Mouse (Mus musculus): ENCODE measurements at regions not wholly inside any gene's neighbourhood (a gene's known extent, or its start where the extent isn't known, plus 50 kb on each side); places are given as distances from the start of the nearest gene placed in this dataset.

DNA sequence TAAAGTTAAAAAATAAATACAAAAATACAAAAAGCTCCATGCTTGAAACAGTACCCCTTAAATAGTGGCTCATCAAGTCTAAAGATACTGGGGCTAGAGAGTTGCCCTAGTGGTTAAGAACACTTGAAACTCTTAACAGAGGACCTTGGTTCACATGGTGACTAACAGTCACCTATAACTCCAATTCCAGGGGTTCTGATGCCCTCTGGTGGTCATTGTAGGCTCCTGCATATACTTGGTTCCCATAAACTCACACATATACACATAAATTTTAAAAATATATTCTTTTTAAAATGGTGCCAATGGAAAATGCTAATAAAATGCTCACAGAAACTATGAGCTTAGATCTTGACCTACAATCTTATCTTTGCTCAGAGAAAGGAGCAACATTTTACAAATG is 286.4 kb downstream of the Pdcd6ip start:
- no peak for DNase-seq (ENCODE audit: low read depth, low spot score)

DNA sequence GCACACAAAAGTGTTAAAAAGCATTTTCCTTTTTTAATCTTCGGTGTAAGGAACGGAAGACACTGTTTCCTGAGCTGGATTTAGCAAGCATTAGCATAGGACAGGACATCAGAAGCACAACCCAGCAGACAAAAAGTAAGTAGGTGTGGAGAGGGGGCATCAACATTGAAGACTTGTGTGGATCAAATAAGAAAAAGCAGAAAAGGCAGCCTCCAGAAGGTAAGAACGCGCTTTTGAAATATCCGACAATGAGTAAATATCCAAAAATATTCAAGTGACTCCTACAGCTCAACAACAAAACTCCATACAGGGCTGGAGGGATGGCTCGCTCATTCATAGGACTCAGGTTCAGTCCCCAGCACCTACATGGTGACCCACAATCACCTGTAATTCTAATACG is 286.9 kb downstream of the Pdcd6ip start:
- DNase-seq (ENCODE audit: low read depth, low spot score) = no peak

DNA sequence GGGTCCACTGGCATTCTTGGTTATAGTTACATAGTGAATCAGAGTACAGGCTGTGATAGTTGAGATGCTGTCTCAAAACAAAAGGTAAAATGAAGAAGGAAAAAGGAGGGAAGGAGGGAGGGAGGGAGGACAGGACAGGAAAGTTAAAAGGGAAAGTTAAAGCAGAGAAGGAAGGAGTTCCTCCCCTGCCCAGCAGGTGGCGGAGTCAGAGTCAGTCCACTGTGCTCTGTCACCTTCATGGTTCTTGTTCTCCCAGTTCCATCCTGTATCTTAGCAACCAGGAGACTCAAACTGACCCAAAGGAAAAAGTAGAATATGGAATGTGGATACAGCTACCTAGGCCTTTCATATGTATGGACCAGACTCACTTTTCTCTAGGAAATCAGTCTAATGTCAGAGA is 288.3 kb downstream of the Pdcd6ip start:
- no peak for DNase-seq (ENCODE audit: low read depth, low spot score)

DNA sequence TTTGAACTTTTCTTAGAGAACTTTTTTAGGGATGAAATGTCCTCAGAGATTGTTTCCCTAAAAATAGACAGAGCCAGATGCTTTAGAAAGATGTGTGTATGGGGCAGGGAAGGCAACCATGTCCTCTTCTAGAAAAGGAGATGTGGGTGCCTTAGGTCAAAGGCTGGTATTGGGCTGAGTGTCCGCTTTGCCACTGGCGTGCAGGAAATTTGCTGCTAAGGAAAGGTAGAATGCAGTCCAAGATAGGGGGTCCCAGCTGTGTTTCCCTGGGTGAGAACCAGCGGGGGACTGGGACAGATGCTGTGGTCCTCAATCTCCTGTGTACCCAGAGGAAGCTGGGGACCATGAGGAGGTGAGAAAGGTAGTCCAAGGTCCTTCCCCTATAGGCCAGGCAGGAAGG is 291.0 kb downstream of the Pdcd6ip start:
- DNase-seq (ENCODE audit: low read depth, low spot score) = no peak

DNA sequence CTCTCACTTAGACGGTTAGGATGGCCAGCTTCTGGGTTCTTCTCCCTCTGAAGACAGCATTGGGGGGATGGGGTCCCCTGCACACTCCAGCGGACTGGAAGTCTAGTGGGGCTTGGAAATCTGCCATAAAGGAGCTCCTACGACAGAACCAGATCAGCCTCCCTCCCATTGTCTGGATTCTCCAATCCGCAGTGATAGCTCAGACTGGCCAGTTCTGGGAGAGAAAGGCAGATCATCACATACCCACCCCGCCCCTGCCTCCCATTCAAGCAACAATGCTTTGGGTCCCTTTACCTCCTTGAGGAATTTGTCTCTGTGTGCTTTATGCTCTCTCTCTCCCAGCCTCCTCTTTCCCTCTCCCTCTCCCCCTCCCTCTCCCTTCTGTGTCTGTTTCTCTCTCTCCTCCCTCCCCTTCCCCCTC is 292.5 kb downstream of the Pdcd6ip start:
- no peak for DNase-seq (ENCODE audit: low read depth, low spot score)

DNA sequence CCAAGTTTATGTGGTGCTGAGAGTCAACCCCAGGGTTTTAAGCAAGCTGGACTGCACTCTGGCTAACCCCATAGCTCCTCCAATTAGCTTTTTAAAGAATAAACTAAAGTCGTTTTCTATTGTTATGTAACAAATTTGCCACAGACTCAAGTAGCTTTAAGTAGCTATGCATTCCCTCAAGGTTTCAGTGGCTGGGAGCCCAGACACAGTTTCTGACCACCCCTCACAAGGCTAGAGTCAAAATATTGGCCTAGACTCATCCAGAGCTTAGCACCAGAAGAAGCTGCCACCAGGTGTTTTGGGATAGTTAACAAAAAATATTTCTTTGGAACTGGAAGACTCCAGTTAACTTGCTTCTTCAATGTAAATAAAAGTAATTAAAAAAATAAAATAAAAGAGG is 293.4 kb downstream of the Pdcd6ip start:
- DNase-seq (ENCODE audit: low read depth, low spot score) = no peak

DNA sequence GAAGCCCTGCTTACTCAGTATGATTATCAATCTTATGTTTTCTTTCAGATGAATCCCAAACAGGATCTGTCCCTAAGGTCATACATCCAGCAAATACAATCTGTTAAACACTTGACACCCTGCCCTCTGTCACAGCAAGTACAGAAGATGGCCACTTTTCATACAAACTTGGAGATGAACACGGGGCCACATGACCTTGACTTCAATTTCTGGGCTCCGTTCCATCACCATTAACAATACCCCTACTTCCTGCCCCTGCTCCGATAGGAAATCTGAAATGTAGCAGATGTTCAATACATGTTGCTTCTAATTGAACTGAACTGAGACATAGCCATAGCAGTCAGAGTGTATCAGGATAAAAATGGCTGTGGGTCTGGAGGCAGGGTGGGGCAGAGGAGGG is 294.2 kb downstream of the Pdcd6ip start:
- no peak for DNase-seq (ENCODE audit: low read depth, low spot score)

DNA sequence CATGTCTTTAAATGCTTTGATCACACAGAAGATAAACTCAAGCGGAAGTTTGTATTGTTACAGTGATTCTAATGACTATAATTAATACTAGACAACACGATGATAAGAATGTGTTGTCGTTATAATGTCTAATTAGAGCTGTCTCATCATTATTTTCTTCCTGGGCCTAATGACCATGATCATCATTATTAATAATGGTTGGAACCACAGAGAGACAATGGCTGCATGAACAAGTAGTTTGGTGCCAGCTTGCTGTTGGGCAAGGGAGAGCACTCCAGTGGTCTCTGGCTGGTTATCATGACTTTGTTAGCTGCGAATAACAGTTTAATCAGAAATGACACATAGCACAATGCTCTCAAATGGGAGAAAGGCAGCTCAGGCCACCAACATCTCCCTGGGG is 296.4 kb downstream of the Pdcd6ip start:
- DNase-seq (ENCODE audit: low read depth, low spot score) = no peak

DNA sequence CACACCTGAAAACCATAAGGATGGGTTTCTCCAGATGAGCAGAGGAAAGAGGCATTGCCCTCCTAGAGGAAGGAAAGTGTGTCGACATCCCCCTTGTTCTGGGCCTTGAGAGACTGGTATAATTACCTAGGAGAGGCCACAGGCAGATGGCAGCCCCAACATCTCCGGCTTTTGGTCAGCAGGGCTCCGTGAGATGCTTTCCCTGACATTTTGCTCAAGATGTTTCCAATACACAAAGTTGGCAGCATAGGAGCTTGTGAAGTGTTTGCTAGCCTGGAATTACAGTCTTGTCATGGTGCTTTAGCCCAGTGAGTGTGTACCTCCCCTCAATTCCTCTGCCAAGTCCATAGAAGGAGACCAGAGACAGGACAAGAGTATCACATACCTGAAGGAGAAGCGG is 299.5 kb downstream of the Pdcd6ip start:
- no peak for DNase-seq (ENCODE audit: low read depth, low spot score)

DNA sequence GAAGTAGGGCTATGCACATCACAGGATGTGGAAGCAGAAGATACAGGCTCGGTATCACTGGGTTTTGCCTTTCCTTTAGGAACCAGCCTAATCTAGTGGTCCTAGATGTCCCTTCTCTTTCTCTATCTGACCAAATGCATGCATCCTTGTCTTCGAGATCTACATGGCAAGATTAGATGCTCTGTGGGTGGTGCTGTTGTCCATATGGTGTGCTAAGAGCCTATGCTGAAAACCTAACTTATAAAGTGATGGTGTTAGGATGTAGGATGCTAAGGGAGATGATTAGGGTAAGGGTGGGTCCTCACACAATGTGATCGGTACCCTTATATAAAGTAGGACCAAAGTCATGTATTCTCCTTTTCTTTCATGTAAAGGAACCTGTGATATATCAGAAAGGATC is 313.7 kb downstream of the Pdcd6ip start:
- DNase-seq (ENCODE audit: low read depth, low spot score) = no peak

DNA sequence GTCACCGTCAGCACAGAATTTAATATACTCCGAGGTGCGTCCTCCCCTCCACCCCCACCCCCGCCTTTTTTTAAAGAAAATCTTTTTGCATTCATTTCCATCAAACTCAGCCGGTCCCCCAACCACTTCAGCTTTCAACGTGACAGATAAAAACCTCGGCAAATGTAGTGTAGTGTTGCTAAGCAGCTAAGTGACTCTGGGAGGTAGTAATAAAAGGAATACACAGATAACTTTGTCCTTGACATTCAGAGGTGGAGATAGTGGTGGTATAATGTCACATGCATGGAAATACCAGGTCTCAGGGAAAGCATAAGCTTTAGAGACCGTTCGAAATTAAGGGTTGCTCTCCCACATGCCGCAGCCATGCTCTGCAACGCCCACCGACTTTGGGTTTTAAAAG is 320.7 kb downstream of the Pdcd6ip start:
- no peak for DNase-seq (ENCODE audit: low read depth, low spot score)

DNA sequence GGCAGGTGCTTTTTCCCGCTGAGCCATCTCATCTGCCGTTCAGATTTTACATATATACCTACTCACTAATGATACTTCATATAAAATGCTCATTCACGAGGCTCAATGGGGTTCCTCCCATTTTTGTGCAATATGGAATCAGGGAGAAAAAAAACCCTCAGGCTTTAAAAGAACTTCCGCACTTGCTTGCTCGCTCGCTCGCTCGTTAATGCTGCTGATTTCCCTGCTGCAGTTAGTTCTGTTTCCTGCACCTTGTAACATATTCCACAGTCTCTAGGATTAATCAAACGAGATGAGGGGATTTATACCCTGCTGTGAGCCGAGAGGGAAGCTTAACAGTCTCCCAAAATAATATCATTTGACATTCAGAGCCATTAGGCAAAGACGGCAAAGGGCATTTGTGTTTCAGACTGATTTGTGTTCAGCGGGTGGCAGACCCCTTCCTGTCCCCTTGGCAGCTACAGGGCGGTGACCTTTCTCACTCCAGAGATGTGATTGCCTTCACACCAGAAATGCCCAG is 326.4 kb downstream of the Pdcd6ip start:
- DNase-seq (ENCODE audit: low read depth, low spot score) = no peak

DNA sequence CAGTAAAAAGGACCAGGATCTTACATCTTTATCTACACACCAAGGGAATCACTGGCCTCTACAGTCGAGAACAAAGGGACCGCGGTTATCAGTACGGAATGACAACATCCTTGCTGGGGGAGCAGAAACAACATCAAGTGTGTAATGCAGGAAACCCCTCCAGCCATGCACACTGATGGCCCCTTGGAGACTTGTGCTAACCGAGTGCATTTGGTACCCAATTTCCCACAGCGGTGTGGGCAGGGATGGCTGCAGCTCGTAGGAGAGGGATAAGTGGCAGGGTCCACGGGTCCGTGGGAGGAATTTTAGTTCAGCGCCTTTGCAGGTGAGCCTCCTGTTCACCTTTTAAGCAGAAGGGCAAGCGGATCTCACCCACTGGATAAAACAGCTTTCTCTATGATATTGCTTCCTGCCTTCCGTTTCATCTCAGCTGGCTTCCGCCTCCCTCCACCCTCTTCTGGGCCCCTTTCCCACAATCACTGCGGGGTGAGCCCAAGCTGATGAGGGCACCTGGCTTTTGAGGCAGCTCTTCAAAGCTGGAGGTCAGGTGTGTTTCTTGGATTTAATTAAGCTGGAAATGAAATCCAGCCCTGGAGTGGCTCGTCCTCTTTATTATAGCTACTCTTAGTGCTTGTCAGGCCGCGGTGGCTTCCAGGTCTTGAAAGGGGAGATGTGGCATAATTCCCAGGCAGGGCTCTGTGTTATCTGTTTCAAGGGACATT is 327.5 kb downstream of the Pdcd6ip start:
- DNase-seq (ENCODE audit: low read depth, low spot score) = no peak

DNA sequence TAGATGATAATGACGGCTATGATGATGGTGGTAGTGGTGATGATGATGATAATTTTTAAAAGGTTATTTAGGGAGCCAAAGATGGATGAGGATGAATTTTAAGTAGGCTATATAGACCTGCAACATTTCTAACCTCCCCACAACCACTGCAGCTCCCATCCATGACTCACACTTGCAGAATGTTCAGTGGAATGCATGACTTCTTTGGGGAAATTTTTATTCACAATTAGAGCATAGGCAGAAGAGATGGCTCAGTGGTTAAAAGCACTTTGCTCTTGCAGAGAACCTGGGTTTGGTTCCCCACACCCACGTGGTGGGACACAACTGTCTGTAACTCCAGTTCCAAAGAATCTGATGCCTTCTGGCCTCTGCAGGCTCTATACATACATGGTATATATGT is 329.5 kb downstream of the Pdcd6ip start:
- no peak for DNase-seq (ENCODE audit: low read depth, low spot score)

DNA sequence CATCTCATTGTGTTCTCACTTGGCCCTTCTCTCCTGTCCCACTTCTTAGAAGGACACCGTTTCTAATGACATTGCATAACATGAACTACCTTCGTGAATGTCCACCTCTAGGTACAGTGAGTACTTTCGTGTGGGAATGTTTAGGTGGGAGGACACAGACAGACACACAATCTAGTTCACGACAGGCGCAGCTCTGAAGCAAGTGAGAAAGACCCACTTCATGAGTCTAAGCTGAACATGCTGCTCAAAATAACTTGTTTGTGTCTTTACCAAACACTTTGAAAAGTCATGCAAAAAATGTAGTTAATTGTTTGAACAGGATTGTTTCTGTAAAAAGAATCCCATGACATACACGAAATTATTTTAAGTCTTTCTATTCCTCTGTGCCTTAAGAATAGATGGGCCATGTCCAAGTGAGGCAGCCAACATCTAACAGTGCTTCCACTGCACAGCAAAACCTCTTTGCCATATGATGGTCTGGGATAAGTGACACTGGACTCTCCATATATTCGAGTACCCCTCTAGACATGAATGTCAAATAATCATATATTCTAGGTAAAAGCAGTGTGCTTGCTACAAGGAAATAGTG is 336.2 kb downstream of the Pdcd6ip start:
- no peak for DNase-seq (ENCODE audit: low read depth, low spot score)

DNA sequence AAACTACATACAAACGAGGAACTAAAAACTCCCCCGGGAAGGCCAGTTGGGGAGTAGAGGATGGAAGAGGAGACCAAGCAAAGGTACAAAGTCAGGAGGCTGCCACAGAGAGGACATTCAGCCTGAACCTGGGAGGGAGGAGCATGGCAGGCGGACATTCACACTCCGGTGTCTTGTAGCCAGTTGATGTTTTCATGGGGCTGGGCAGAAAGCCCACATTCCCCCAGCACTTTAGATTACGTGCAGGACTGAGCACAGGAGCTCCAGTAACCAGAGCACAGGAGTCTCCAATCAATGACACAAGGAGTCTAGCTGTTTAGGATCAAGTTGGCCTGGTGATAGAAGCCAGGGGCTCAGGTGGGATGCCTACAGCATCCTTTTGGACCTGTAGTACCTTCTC is 360.1 kb downstream of the Pdcd6ip start:
- no peak for DNase-seq (ENCODE audit: low read depth, low spot score)

DNA sequence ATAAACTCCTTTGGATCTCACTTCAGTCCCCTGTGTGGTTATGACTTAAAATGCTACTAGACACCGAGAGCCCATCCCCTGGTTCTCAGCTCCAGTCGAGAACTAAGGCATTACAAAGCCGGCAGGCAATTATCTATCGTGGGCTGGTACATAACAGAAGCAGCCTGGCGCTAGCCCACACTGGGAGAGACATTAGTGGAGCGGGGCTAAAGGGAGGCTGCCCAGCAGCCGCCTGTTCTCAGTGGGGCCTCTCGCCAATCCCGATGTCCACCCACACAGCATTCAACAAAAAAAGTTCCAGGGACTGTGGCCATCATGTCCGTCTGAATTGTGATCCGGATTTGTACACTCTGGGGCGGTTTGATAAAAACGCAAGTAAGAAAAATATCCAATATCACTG is 361.5 kb downstream of the Pdcd6ip start:
- no peak for DNase-seq (ENCODE audit: low read depth, low spot score)

DNA sequence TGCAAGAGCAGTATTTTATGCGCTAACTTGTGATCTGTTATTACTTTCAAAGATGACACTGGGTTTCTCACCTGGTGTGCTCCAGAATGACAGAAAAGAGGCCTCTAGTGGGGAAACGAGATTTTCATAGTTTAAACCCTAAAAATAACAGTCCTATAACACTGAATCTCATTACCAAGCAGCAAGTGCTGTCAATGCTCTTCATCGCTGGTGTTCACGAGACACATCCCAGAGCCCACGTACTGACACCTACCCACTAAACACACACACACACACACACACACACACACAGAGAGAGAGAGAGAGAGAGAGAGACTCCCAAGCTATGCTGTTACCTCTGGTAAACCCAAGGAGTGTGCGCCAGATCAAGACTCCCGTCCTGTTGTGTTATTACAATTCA is 365.9 kb downstream of the Pdcd6ip start:
- DNase-seq (ENCODE audit: low read depth, low spot score) = no peak

DNA sequence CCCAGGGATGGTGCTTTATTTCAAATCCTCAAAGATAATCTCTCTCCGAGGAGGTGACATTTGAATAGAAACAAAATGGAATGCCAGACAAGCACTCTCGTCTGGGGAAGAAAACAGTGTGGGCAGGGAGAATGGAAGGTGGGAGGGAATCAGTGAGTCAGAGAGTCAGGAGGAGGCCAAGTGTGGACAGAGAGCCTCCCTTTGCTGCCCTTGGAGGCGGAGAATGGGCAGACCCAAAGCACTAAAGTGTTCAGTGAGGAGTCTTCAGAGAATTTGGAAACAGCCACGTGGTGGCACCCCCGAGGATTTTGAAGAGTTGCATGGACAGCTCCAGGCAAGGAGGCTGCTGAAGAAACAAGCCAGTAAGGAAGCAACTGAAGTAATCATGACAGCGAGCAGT is 367.2 kb downstream of the Pdcd6ip start:
- no peak for DNase-seq (ENCODE audit: low read depth, low spot score)

DNA sequence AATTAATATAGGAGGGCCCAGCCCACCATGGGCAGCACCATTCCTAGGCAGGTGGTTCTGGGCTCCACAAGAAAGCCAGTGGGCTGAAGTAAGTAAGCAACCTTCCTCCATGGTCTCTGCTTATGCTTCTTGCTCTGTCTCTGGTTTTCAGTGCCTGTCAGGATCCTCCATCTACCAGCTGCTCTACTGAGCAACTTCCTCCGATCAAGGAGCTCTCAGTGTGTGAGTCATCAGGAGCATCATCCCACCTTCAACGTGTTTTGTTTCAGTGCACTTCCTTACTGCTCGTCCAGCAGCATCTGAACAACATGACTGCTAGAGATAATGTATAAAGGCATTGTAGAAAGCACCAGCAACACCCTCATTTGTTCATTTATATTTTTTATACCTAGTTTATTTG is 368.0 kb downstream of the Pdcd6ip start:
- no peak for DNase-seq (ENCODE audit: low read depth, low spot score)

DNA sequence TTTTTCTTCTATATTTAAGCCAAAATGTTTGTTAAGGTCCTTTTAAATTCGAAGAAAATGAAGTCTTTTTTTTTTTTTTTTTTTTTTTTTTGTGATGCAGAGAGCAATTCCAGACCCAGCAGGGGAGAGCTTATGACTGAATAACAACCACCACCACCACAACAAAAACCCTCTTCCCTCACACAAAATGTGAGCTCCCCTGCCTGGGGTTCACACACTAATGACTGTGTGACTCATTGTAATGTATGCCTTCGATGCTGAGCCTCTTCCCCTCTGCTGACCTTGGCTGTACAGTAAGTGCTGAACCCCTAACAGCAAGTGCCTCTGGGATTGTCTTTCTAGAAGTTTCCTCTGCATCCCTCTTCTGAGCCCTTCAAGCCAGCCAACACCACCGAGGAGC is 383.6 kb downstream of the Pdcd6ip start:
- no peak for DNase-seq (ENCODE audit: low read depth, low spot score)

DNA sequence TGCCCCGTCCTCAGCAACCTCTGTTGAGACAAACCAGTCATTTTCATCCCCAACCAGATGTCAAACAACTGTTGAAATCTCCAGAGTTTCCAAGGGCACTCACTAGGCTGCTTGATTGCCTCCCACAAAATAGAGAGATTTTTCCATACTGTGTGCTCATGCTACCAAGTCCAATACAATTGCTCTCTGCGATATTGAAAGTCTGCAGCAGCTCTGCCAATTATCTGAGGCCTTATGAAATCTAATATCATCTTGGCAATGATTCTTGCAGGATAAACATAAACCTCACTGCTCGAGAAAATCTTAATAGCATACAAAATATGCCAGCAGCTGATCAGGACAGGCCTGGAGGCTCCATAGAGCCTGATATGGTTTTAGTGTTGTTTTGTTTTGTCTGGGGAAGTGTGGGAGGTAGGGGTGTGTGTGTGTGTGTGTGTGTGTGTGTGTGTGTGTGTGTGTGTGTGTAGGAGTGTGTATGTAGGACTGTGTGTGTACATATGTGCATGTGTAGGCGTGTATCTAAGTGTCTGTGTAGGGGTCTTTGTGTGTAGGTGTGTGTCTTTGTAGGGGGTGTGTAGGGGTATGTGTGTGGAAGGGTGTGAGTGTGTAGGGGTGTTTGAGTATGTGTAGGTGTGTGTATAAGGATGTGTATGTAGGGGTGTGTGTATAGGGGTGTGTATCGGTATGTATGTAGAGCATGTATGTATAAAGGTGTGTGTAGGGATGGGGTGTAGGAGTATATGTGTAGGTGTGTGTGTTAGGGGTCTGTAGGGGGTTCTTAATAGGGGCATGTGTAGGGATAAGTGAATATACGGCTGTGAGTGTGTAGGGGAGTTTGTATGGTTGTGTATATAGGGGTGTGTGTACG is 398.1 kb downstream of the Pdcd6ip start:
- no peak for DNase-seq (ENCODE audit: low read depth, low spot score)

DNA sequence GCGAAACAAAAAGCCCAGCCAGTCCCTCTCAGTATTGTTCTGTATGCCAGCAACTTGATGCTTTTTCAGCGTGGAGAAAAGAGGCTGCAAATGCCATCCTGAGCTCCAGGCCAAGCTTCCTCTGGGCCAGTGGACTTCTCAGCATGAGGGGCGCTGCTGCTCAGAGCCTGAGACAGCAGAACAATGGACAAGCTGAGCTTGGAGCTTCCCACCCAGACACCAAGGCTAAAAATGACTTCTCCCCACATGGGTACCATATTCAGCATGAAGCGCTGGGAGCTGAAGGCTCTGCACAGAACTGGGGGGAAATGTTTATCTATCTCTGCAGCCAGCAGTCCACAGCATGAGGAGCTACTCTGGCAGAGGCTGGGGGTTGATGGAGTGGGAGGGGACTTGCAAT is 402.3 kb downstream of the Pdcd6ip start:
- DNase-seq (ENCODE audit: low read depth, low spot score) = no peak

All from WW6 (cell line).